Mouse (Mus musculus) heart, embryonic 10.5 days (tissue): ENCODE measurements around the gene Sox12. TPM values are rescaled to one million over a fixed set of nuclear protein-coding genes. Genes with fewer than 3 reads are reported as not detected.
A peak's percentile ranks its signal among the peaks of the same experiment; 100 is the strongest.
"Not testable (repeated sequence)": the region's sequence is repeated elsewhere in the genome, so short reads cannot be mapped to it uniquely, and the experiment has no call there.

Experiments
- DNase-seq: peaks from one replicate; pipeline ENCODE4 v3.0.0-alpha.2; 2017; ENCODE audit warnings: low spot score
- H3K27ac ChIP-seq: fragments of 300-500 bp; sonication (generic); 2 replicates; pipeline ENCODE4 v1.5.1; 2016; ENCODE audit warnings: mild to moderate bottlenecking
- H3K27me3 ChIP-seq: fragments of 300-500 bp; sonication (generic); 2 replicates; pipeline ENCODE4 v1.6.1; 2016; ENCODE audit warnings: mild to moderate bottlenecking; ENCODE audit not compliant: poor library complexity, insufficient read depth, severe bottlenecking
- H3K36me3 ChIP-seq: fragments of 300-500 bp; sonication (generic); 2 replicates; pipeline ENCODE4 v1.6.1; 2016; ENCODE audit warnings: mild to moderate bottlenecking, moderate library complexity
- H3K4me1 ChIP-seq: fragments of 300-500 bp; sonication (generic); 2 replicates; pipeline ENCODE4 v1.6.1; 2016; ENCODE audit warnings: mild to moderate bottlenecking
- H3K4me3 ChIP-seq: fragments of 300-500 bp; sonication (generic); 2 replicates; pipeline ENCODE4 v1.5.1; 2016; ENCODE audit warnings: mild to moderate bottlenecking, moderate library complexity
- H3K9me3 ChIP-seq: fragments of 300-500 bp; sonication (generic); 2 replicates; pipeline ENCODE4 v1.6.1; 2016; ENCODE audit warnings: mild to moderate bottlenecking, moderate library complexity
- WGBS: fragments of 180-500 bp; shearing (Covaris S2); methylation state at CpG from one replicate; pipeline ENCODE4 v1.1.7; 2016; 5-methylcytosine and 5-hydroxymethylcytosine counted together
- polyA plus RNA-seq: library from polyadenylated mRNA; unstranded; fragments of >200 nt; fragmentation: Nextera tagmentation; extraction: Ambion mirVana; gene quantifications from 2 replicates; pipeline ENCODE4 v1.2.1, GENCODE M21; 2016

Sox12 gene
- polyA plus RNA-seq, 1 experiment from 2014 or later, result 10.5 TPM

GRCm38 (mm10) chr2:152368532-152369140, 29.2 kb downstream of the Sox12 start:
- peak; percentile 86 for DNase-seq
- WGBS, result 20% methylated on average over 14 of the region's 14 CpGs
- H3K27ac ChIP-seq, result no peak overlapping the region
- no peaks in the 10 kb centered on the region for H3K36me3 ChIP-seq
- H3K27me3 ChIP-seq, result peaks cover 8% of the 10 kb centered on the region; the same call in 1 of the 2 replicates
- peak overlapping the region; percentile 27; the same call in 1 of the 2 replicates for H3K4me3 ChIP-seq
- H3K9me3 ChIP-seq, result no peaks in the 10 kb centered on the region
- H3K4me1 ChIP-seq, result peaks cover 15% of the 10 kb centered on the region

DNA sequence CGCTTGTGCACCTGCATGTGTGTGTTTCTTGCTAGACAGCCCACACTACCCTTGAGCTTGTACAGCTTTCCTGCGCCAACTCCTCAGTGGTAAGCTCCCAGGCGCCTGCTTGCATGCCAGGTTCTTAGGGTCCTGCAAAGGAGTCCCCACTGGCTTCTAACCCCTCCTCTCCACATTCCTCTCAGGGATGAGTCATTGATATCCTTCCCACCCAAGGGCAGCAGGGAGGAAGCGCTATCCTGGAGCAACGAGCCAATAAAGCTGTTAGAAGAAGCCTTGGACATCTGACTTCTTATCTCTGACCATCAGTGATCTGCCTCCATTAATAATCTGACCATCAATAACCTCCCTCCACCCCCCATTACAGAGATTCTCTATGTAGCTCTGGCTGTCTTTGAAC, 29.9 kb downstream of the Sox12 start:
- H3K27me3 ChIP-seq, result peaks cover 8% of the 10 kb centered on the region; the same call in 1 of the 2 replicates
- no peaks in the 10 kb centered on the region for H3K36me3 ChIP-seq
- H3K4me3 ChIP-seq, result no peak overlapping the region
- H3K4me1 ChIP-seq, result peaks cover 18% of the 10 kb centered on the region
- no peak for DNase-seq
- 60% methylated on average over 5 of the region's 5 CpGs for WGBS
- no peaks in the 10 kb centered on the region for H3K9me3 ChIP-seq
- no peak overlapping the region for H3K27ac ChIP-seq

DNA sequence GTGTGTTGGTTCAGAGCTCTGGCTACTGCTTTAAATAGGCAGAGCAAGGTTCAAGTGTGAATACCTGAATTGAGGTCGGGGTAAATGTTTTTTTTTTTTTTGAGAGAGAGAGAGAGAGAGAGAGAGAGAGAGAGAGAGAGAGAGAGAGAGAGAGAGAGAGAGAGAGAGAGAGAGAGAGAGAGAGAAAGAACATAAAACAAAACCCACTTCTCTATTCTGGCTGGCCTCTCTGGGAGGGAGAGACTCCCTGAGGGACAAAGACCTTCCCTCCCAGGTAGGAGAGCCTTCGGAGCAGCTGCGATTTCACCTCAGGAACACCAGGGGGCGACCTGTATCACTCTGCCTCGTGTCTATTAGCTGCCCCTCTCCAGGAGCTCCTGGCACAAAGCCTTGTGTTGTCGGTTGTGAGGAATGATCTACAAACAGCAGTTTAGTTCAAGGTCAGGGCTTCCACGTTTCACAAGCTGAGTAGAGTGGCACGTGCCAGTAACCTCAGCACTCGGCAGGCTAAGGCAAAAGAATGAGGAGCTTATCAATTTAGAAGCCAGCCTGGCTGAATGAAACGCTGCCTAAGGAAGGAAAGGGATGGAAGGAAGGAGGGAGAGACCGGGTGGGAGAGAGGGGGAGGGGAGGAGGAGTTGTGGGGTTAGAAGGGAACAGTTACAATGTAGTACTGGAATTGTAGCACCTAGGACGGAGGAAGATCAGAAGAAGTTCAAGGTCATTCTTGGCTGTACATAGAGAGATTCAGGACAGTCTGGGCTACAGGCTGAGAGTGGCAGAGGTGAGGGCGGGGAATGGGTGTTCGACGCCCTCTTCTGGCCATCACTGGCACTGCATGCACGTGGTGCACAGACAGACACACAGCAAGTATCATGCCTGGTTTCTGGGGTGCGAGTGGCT, 34.4 kb downstream of the Sox12 start:
- DNase-seq, result peak; percentile 94
- Histone ChIP-seq H3K4me3 (peak overlapping the region; percentile 42), H3K27ac (peak overlapping the region; percentile 85), H3K9me3 (no peaks in the 10 kb centered on the region), H3K36me3 (no peaks in the 10 kb centered on the region), H3K27me3 (no peaks in the 10 kb centered on the region), H3K4me1 (peaks cover 21% of the 10 kb centered on the region)
- 10% methylated on average over 17 of the region's 17 CpGs for WGBS

- WGBS, result 88% methylated on average over 8 of the region's 8 CpGs
- H3K4me1 ChIP-seq, result peaks cover 26% of the 10 kb centered on the region
- H3K27me3 ChIP-seq, result no peaks in the 10 kb centered on the region
- no peak overlapping the region for H3K4me3 ChIP-seq
- DNase-seq, result no peak
- H3K9me3 ChIP-seq, result no peaks in the 10 kb centered on the region
- H3K36me3 ChIP-seq, result no peaks in the 10 kb centered on the region
- H3K27ac ChIP-seq, result no peak overlapping the region
Observed at GRCm38 (mm10) chr2:152361193-152361592, 36.7 kb downstream of the Sox12 start.

GRCm38 (mm10) chr2:152360271-152360775, 37.5 kb downstream of the Sox12 start:
- no peak overlapping the region for H3K4me3 ChIP-seq
- no peaks in the 10 kb centered on the region for H3K36me3 ChIP-seq
- H3K4me1 ChIP-seq, result peaks cover 26% of the 10 kb centered on the region
- H3K9me3 ChIP-seq, result no peaks in the 10 kb centered on the region
- WGBS, result 51% methylated on average over 7 of the region's 7 CpGs
- peak overlapping the region; percentile 17; the same call in 1 of the 2 replicates for H3K27ac ChIP-seq
- no peak for DNase-seq
- no peaks in the 10 kb centered on the region for H3K27me3 ChIP-seq

DNA sequence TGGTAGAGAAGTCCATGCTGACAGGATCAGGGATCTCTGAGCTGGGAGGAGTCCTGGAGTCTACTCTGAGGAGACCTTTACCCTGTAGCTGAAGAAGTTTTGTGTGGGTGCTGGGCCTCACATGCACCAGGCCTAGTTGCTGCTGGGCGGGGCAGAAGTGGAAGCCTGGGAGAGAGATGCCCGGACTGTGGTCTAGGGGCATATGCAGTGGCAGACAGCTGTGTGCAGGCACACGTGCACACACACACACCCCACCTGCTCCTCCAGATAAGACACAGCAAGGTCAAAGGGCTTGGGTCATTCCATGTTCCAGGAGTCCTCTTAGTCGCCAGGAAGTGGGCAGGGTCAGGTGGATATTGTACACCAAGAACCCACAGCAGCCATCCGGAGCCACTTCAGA, 38.2 kb downstream of the Sox12 start:
- Histone ChIP-seq H3K4me1 (peaks cover 26% of the 10 kb centered on the region), H3K4me3 (no peak overlapping the region), H3K27me3 (no peaks in the 10 kb centered on the region), H3K27ac (no peak overlapping the region), H3K9me3 (no peaks in the 10 kb centered on the region), H3K36me3 (no peaks in the 10 kb centered on the region)
- no peak for DNase-seq
- WGBS, result 48% methylated on average over 5 of the region's 5 CpGs

DNA sequence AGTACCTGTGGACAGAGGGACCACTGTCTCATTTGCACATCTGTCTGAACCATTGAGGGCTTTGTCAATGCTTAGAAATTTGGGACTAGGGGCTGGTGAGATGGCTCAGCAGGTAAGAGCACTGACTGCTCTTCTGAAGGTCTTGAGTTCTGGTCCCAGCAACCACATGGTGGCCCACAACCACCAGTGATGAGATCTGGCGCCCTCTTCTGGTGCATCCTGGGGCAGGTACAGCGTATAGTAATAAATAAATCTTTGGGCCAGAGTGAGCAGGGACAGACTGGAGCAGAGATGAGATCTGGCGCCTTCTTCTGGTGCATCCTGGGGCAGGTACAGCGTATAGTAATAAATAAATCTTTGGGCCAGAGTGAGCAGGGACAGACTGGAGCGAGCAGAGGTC, 38.9 kb downstream of the Sox12 start:
- H3K27ac ChIP-seq, H3K36me3 ChIP-seq, DNase-seq, H3K4me3 ChIP-seq, H3K9me3 ChIP-seq, H3K27me3 ChIP-seq: not testable (repeated sequence)
- peaks cover 26% of the 10 kb centered on the region for H3K4me1 ChIP-seq
- 76% methylated on average over 5 of the region's 5 CpGs for WGBS

DNA sequence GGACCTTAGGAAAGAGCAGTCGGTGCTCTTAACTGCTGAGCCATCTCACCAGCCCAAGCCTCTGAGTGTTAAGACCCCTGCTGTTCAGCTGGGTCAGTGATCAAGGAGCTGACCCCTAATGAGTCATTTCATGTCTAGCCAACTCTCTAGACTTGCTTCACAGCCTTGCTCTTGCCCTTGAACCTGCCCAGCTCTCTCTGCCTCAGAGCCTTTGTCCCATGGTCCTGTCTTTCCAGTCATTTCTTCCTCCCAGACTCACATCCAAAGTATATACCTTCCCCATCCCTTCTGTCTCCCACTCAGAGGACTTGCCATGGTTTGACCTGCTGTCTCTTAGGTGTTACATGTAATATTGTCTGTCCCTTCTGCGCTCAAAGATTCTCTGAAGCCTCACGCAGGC, 40.6 kb downstream of the Sox12 start:
- H3K4me3 ChIP-seq, result no peak overlapping the region
- no peak overlapping the region for H3K27ac ChIP-seq
- no peak for DNase-seq
- H3K36me3 ChIP-seq, result no peaks in the 10 kb centered on the region
- whole genome bisulfite sequencing, result 92% methylated on average over 3 of the region's 3 CpGs
- no peaks in the 10 kb centered on the region for H3K9me3 ChIP-seq
- no peaks in the 10 kb centered on the region for H3K27me3 ChIP-seq
- peaks cover 19% of the 10 kb centered on the region; the same call in 1 of the 2 replicates for H3K4me1 ChIP-seq

DNA sequence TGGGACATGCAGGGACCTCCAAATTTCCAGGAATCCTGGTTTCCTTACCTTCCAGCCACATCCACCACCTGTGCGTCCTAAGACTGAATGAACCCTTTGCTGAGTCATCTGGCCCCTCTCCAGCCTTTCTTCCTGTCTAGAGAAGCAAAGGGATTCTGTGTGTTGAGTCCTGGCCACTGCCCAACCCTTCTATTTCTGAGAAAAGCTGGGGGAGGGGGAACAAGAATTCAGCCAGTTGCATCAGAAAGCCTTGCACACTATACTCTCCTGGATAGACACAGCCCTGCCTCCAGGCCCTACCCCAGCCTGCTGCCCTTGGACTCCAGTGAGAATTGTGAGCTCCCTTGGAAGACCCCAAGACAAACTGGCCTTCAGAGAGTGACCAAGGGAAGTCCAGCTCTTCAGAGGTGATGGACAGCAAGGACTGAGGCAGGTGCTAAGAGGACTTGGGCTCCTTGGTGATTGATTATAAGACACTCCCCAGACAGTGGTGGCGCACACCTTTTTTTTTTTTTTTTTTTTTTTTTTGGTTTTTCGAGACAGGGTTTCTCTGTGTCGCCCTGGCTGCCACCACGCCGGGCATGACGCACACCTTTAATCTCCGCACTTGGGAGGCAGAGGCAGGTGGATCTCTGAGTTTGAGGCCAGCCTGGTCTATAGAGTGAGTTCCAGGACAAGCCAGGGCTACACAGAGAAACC, 47.9 kb downstream of the Sox12 start:
- 83% methylated on average over 8 of the region's 8 CpGs for WGBS
- H3K36me3 ChIP-seq, result no peaks in the 10 kb centered on the region
- DNase-seq, result peak; percentile 90
- H3K4me3 ChIP-seq, result no peak overlapping the region
- H3K27me3 ChIP-seq, result peaks cover 5% of the 10 kb centered on the region
- peaks cover 17% of the 10 kb centered on the region for H3K4me1 ChIP-seq
- H3K9me3 ChIP-seq, result no peaks in the 10 kb centered on the region
- H3K27ac ChIP-seq, result peak overlapping the region; percentile 72; the same call in 1 of the 2 replicates

DNA sequence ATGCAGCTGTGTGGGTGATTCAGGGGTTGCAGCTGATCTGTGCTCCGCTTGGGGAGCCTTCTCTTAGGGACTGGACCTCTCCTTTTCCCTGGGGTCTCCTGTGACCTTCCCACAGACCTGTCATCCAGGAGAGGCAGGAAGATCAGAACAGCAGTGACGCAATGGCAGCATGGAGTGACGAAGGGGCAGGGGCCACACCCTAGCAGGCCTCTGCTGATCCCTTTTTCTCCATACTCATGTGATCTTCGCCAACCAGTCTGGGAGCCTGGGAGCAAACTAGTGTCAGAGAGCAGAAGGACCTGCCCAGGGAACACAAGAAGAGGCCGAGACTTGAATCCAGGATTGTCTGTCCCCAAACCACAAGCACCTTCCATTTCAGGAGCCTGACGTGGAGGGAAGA, 48.7 kb downstream of the Sox12 start:
- peaks cover 5% of the 10 kb centered on the region for H3K27me3 ChIP-seq
- H3K27ac ChIP-seq, result peak overlapping the region; percentile 72
- H3K9me3 ChIP-seq, result no peaks in the 10 kb centered on the region
- H3K4me3 ChIP-seq, result no peak overlapping the region
- H3K4me1 ChIP-seq, result peaks cover 23% of the 10 kb centered on the region
- no peaks in the 10 kb centered on the region for H3K36me3 ChIP-seq
- WGBS, result 79% methylated on average over 6 of the region's 6 CpGs
- no peak for DNase-seq

DNA sequence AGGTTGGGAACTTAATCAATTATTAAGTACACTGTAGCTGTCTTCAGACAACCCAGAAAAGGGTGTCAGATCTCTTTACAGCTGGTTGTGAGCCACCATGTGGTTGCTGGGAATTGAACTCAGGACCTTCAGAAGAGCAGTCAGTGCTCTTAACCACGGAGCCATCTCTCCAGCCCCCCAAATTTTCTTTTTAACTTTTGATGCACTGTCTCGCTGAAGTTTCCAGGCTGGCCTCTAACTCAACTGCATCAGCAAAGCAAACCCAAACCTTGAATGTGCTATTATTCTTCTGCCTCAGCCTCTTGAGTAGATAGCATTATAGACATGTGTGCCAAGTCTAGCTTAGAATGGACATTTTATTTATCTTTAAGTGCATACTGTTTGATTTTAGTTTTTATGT, 50.1 kb downstream of the Sox12 start:
- H3K36me3 ChIP-seq, result no peaks in the 10 kb centered on the region
- peak overlapping the region; percentile 69; the same call in 1 of the 2 replicates for H3K27ac ChIP-seq
- peaks cover 31% of the 10 kb centered on the region for H3K4me1 ChIP-seq

DNA sequence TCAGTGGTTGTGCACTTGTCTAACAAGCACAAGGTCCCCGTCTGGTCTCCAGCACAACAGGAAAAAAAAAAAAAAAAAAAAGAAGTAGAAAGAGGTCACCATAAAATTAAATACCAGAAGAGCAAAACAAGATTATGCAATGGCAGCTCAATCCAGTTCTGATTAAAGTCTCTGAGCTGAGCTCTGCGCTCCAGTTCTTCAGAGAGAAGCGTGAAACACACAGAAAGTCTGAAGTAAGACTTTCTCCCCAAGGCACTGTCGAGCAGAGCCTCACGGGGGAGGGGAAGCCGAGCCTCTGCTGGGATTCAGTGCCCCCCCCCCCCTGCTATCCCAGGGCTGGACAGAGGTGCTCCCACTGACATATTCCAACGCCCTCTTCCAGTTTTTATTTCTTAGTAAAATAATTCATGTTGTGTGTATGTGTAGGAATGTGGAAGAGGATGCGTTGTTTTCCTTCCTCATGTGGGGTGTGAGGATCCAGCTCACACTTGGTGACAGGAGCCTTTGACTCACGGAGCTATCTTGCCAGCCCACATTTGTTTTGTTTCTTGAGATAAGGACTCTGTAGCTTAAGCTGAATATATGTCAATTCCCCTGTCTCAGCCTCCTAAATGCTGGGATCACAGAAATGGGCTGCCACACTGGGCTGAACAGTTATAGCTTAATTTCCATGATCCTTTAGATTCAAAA, 50.9 kb downstream of the Sox12 start:
- H3K9me3 ChIP-seq, result no peaks in the 10 kb centered on the region
- peaks cover 12% of the 10 kb centered on the region for H3K27me3 ChIP-seq
- H3K4me1 ChIP-seq, result peaks cover 32% of the 10 kb centered on the region
- H3K27ac ChIP-seq, result peak overlapping the region; percentile 69; the same call in 1 of the 2 replicates
- no peaks in the 10 kb centered on the region for H3K36me3 ChIP-seq
- no peak for DNase-seq
- 12% methylated on average over 9 of the region's 9 CpGs for WGBS
- H3K4me3 ChIP-seq, result 0 out of 2 replicates have a peak overlapping the region, but pooled peaks have one; percentile 7

More for the DNA sequence above, 50.1 kb downstream of the Sox12 start:
- 73% methylated on average over 2 of the region's 2 CpGs for WGBS
- peaks cover 9% of the 10 kb centered on the region for H3K27me3 ChIP-seq
- no peak overlapping the region for H3K4me3 ChIP-seq
- no peaks in the 10 kb centered on the region for H3K9me3 ChIP-seq
- no peak for DNase-seq
